Mouse (Mus musculus): ENCODE measurements around the gene Rftn1.

DNA sequence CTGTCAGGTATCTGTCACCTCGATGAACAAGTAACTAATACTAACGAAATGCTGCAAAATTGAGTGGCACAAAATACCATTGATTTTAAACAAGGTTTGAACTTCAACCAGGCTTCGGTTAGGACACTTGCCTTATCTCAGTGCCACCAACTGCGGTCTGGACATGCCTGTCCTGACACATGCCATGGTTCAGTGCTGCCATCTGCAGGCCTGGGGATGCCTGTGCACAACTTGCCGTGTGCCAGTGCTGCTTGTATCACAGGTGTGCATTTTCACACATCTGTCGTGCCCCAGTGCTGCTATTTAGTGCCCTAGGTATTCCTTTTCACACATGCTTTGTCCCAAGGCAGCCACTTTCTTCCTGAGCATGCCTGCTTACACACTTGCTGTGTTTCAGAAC, 247.8 kb downstream of the Rftn1 start:
- TF ChIP-seq CTCF (IDR thresholded peaks at IDR 0.05; ENCODE audit: low read depth, low read length): peak; percentile 73
- no peak for TF ChIP-seq POLR2A (IDR thresholded peaks at IDR 0.05; ENCODE audit: insufficient read depth, low read length)
- no peak for TF ChIP-seq EP300 (IDR thresholded peaks at IDR 0.05; ENCODE audit: insufficient read depth, low read depth, low read length)
